Mouse (Mus musculus): ENCODE results near the gene Epb41l2.

Gene Epb41l2

GRCm38 (mm10) chr10:25365708-25366107, 6.1 kb downstream of the Epb41l2 start:
- no peak for DNase-seq (ENCODE audit: low spot score in 2 of 2)

GRCm38 (mm10) chr10:25366691-25367090, 7.1 kb downstream of the Epb41l2 start:
- DNase-seq (ENCODE audit: low spot score in 2 of 2), result no peak

GRCm38 (mm10) chr10:25368928-25369327, 9.3 kb downstream of the Epb41l2 start:
- no peak for DNase-seq (ENCODE audit: low spot score in 2 of 2)

GRCm38 (mm10) chr10:25369691-25370090, 10.1 kb downstream of the Epb41l2 start:
- DNase-seq (ENCODE audit: low spot score in 2 of 2), result no peak

GRCm38 (mm10) chr10:25371336-25371735, 11.7 kb downstream of the Epb41l2 start:
- DNase-seq (ENCODE audit: low spot score in 2 of 2), result no peak

- DNase-seq (ENCODE audit: low spot score in 2 of 2), result no peak
These were observed 12.3 kb downstream of the Epb41l2 start for GRCm38 (mm10) chr10:25371915-25372371.

- no peak for DNase-seq (ENCODE audit: low spot score in 2 of 2)
These were observed 13.0 kb downstream of the Epb41l2 start for GRCm38 (mm10) chr10:25372510-25373148.

- no peak for DNase-seq (ENCODE audit: low spot score in 2 of 2)
These were observed 15.4 kb downstream of the Epb41l2 start for GRCm38 (mm10) chr10:25375036-25375435.

GRCm38 (mm10) chr10:25380746-25381481, 21.3 kb downstream of the Epb41l2 start:
- DNase-seq (ENCODE audit: low spot score in 2 of 2), result no peak

GRCm38 (mm10) chr10:25381951-25382350, 22.4 kb downstream of the Epb41l2 start:
- DNase-seq (ENCODE audit: low spot score in 2 of 2), result no peak

GRCm38 (mm10) chr10:25383171-25383570, 23.6 kb downstream of the Epb41l2 start:
- DNase-seq (ENCODE audit: low spot score in 2 of 2), result no peak

GRCm38 (mm10) chr10:25384391-25384790, 24.8 kb downstream of the Epb41l2 start:
- no peak for DNase-seq (ENCODE audit: low spot score in 2 of 2)

- no peak for DNase-seq (ENCODE audit: low spot score in 2 of 2)
These were observed 26.4 kb downstream of the Epb41l2 start for GRCm38 (mm10) chr10:25385811-25386580.

- no peak for DNase-seq (ENCODE audit: low spot score in 2 of 2)
These were observed 27.3 kb downstream of the Epb41l2 start for GRCm38 (mm10) chr10:25386868-25387267.

GRCm38 (mm10) chr10:25387268-25387667, 27.7 kb downstream of the Epb41l2 start:
- DNase-seq (ENCODE audit: low spot score in 2 of 2), result no peak

- no peak for DNase-seq (ENCODE audit: low spot score in 2 of 2)
These were observed 33.2 kb downstream of the Epb41l2 start for GRCm38 (mm10) chr10:25392786-25393185.

- no peak for DNase-seq (ENCODE audit: low spot score in 2 of 2)
These were observed 34.1 kb downstream of the Epb41l2 start for GRCm38 (mm10) chr10:25393721-25394120.

- no peak for DNase-seq (ENCODE audit: low spot score in 2 of 2)
These were observed 35.8 kb downstream of the Epb41l2 start for GRCm38 (mm10) chr10:25395236-25395886.

- no peak for DNase-seq (ENCODE audit: low spot score in 2 of 2)
These were observed 37.3 kb downstream of the Epb41l2 start for GRCm38 (mm10) chr10:25396859-25397258.

- DNase-seq (ENCODE audit: low spot score in 2 of 2), result no peak
These were observed 38.4 kb downstream of the Epb41l2 start for GRCm38 (mm10) chr10:25397767-25398690.

GRCm38 (mm10) chr10:25399016-25399415, 39.4 kb downstream of the Epb41l2 start:
- DNase-seq (ENCODE audit: low spot score in 2 of 2), result no peak
